Mouse (Mus musculus) midbrain, embryonic 14.5 days (tissue): ENCODE measurements at regions not wholly inside any gene's neighbourhood (a gene's known extent, or its start where the extent isn't known, plus 50 kb on each side); places are given as distances from the start of the nearest gene placed in this dataset.

Source experiments
- ATAC-seq: fragments of 200-750 bp; cut with Nextera tagmentation; 2 replicates; pipeline ENCODE4 v1.8.0; 2017; ENCODE audit warnings: moderate number of reproducible peaks, moderate library complexity; ENCODE audit not compliant: low FRiP score, low TSS enrichment
- DNase-seq: peaks from one replicate; pipeline ENCODE4 v3.0.0-alpha.2; 2015
- H3K27ac ChIP-seq: fragments of 300-500 bp; sonication (generic); replicated peaks from 2 replicates; pipeline ENCODE4 v1.5.1; 2014; ENCODE audit warnings: mild to moderate bottlenecking, low read depth, low read length, moderate library complexity
- H3K27me3 ChIP-seq: fragments of 300-500 bp; sonication (generic); 2 replicates; pipeline ENCODE4 v1.6.1; 2014; ENCODE audit warnings: low read length, control low read depth, mixed read lengths; ENCODE audit not compliant: control insufficient read depth, insufficient read depth
- H3K36me3 ChIP-seq: fragments of 300-500 bp; sonication (generic); 2 replicates; pipeline ENCODE4 v1.6.1; 2014; ENCODE audit warnings: low read length, control low read depth; ENCODE audit not compliant: control insufficient read depth, insufficient read depth
- H3K4me1 ChIP-seq: fragments of 300-500 bp; sonication (generic); 2 replicates; pipeline ENCODE4 v1.6.1; 2014; ENCODE audit warnings: mild to moderate bottlenecking, antibody characterized with exemption, low read length, control low read depth; ENCODE audit not compliant: control insufficient read depth, insufficient read depth
- H3K4me2 ChIP-seq: fragments of 300-500 bp; sonication (generic); 2 replicates; pipeline ENCODE4 v1.6.1; 2014; ENCODE audit warnings: mild to moderate bottlenecking, low read length, moderate library complexity
- H3K4me3 ChIP-seq: fragments of 300-500 bp; sonication (generic); replicated peaks from 2 replicates; pipeline ENCODE4 v1.5.1; 2014; ENCODE audit warnings: low read depth, low read length
- H3K9ac ChIP-seq: fragments of 300-500 bp; sonication (generic); replicated peaks from 2 replicates; pipeline ENCODE4 v1.6.1; 2014; ENCODE audit warnings: mild to moderate bottlenecking, low read length, moderate library complexity
- H3K9me3 ChIP-seq: fragments of 300-500 bp; sonication (generic); 2 replicates; pipeline ENCODE4 v1.6.1; 2016; ENCODE audit warnings: low read length, control low read depth, mixed read lengths; ENCODE audit not compliant: control insufficient read depth
- WGBS: fragments of 180-500 bp; shearing (Covaris S2); extraction: QIAGEN DNeasy Blood & Tissue Kit; methylation state at CpG from one replicate; pipeline ENCODE4 v1.1.7; 2014; 5-methylcytosine and 5-hydroxymethylcytosine counted together

- H3K4me1 ChIP-seq = no peaks in the 10 kb centered on the region
- DNase-seq = no peak
- H3K27ac ChIP-seq = no peak overlapping the region
- H3K27me3 ChIP-seq = no peaks in the 10 kb centered on the region
- 97% methylated on average over 2 of the region's 2 CpGs for WGBS
- H3K36me3 ChIP-seq = no peaks in the 10 kb centered on the region
- H3K4me3 ChIP-seq = no peak overlapping the region
- ATAC-seq = no peak
- H3K9ac ChIP-seq = no peak overlapping the region
- no peak overlapping the region for H3K4me2 ChIP-seq
- H3K9me3 ChIP-seq = no peaks in the 10 kb centered on the region
These were observed 106.2 kb upstream of the Nfe2l3 start for GRCm38 (mm10) chr6:51326103-51326829.

DNA sequence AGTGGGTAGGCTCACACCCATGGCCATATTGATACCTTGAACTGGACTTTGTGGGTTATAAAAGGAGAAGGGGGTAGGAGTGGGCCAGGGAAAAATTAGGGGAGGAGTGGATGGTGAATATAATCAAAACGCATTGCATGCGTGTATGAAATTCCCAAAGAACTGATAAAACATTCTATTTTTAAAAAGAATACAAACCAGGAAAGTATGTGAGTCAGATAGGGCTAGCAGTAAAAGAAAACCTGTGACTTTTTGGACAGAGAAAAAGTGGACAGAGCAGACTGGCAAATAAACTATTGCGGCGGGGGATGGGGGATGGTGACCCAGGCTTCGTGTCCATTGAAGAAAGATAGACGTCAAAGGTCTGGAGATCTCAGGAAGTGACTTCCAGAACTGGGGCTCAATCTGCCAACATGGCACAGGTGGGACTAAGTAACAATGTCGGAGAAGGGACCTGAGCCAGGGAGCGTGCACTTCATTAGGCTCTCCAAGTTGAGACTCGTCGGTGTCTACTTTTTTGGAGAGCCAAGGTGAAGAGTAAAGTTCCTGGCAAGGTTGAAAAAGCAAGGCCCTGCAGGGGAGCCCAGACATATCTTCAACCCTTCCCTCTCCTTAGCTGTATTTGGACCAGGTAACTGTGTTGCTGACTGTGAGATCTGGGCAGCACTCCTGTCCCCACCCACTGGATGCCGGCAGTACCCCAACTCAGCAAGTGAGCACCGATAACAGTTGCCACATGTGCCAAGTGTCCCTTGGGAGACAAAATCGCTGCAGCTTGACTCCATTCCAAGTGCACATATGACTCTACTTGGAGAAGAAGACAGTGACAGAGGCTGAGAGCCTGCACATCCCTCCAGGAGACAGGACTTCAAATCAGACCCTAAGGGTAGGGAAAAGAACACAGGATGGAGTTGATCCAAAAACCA lies 103.1 kb upstream of the Nfe2l3 start:
- Histone ChIP-seq H3K4me1 (no peaks in the 10 kb centered on the region), H3K9me3 (no peaks in the 10 kb centered on the region), H3K27ac (no peak overlapping the region), H3K9ac (no peak overlapping the region), H3K4me3 (no peak overlapping the region), H3K4me2 (no peak overlapping the region), H3K36me3 (no peaks in the 10 kb centered on the region), H3K27me3 (no peaks in the 10 kb centered on the region)
- 89% methylated on average over 13 of the region's 13 CpGs for WGBS
- no peak for DNase-seq
- ATAC-seq = no peak

DNA sequence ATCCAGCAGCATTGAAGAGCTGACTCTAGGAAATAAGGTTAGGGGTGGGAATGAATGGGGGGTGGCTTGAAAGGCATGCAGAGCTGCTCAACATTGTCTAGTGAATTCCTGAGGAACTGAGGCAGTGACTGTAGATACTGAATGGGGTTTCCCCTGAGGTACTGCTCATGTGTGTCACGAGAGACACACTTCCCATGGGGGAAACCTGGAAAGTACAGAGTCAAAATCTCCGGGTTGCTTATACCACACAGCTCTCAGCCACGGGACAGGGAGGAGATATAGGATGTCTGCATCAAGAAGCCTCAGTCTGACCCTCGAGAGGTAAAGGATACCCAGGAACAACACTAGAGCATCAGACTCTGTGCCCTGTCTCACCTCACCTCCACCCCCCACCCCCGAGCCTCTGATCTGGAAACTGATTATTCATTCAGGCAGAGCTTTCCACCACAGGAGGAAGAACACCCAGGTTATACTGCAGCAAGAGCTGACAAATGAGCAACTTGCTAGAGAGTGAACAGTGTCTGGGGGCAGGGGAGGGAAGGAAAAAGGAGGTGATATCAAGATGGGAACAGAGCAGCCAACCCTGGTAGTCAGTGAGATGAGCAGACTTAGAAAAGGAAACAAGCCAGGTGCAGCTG lies 102.3 kb upstream of the Nfe2l3 start:
- Histone ChIP-seq H3K4me1 (no peaks in the 10 kb centered on the region), H3K27ac (no peak overlapping the region), H3K9me3 (no peaks in the 10 kb centered on the region), H3K36me3 (no peaks in the 10 kb centered on the region), H3K4me3 (no peak overlapping the region), H3K4me2 (no peak overlapping the region), H3K27me3 (no peaks in the 10 kb centered on the region), H3K9ac (no peak overlapping the region)
- DNase-seq (no peak), ATAC-seq (no peak)
- WGBS = 74% methylated on average over 5 of the region's 5 CpGs

DNA sequence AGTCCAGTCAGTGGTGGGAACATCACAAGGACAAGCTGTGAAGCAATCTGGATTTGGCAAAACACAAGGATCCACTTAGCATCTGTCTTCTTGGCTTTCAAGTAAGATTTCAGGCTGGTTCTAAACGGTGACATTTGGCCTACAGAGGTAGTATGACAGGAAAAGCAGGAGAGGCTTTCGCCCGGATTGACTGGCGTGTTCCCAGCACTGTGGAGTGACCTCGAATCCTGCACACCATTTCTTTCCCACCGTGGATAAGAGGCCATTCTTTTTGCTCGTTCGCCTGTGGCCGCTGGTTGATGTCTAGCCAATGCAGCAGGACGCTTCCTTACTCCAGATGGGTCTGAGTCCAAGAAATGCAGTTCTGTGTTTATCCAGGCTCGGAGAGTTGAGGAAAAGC lies 99.6 kb upstream of the Nfe2l3 start:
- no peak for ATAC-seq
- DNase-seq = peak; percentile 19

DNA sequence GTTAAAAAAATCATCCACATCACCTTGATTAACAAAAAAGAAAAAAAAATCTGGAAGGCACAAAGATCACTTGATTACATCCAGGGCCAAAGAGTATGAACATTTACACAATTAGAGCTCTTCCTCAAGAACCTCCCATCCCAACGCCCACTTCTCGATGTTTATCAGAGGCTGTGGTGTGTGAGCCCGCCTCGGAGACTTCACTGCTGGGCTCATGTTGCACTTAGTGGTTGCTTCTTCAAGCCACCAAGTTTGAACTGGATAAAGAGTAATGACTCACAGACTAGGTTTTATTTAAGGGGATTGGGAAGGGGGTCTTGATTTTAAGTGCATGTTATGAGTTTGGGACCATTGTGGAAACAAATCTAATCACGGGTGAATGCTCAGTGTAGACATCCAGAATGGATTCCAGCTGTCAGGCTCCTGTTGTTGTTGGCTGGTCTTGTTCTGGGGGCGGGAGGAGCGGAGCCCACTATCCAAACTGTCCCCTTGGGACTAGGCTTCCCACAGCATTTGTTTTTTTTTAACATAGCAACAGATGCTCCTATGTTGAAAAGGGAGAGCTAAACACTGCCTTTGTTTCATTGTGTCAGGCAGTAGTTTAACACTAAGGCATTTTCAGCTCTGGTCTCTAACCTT lies 98.6 kb upstream of the Nfe2l3 start:
- no peak overlapping the region for H3K4me2 ChIP-seq
- peak; percentile 37 for DNase-seq
- no peak overlapping the region for H3K9ac ChIP-seq
- H3K27ac ChIP-seq = no peak overlapping the region
- H3K4me3 ChIP-seq = no peak overlapping the region
- no peaks in the 10 kb centered on the region for H3K36me3 ChIP-seq
- ATAC-seq = no peak
- H3K9me3 ChIP-seq = no peaks in the 10 kb centered on the region
- no peaks in the 10 kb centered on the region for H3K4me1 ChIP-seq
- 64% methylated on average over 7 of the region's 7 CpGs for WGBS
- H3K27me3 ChIP-seq = no peaks in the 10 kb centered on the region

More for the DNA sequence above, 99.6 kb upstream of the Nfe2l3 start:
- Histone ChIP-seq H3K4me3 (no peak overlapping the region), H3K27ac (no peak overlapping the region), H3K9me3 (no peaks in the 10 kb centered on the region), H3K36me3 (no peaks in the 10 kb centered on the region), H3K9ac (no peak overlapping the region), H3K4me2 (no peak overlapping the region), H3K27me3 (no peaks in the 10 kb centered on the region), H3K4me1 (no peaks in the 10 kb centered on the region)
- whole genome bisulfite sequencing = 42% methylated on average over 11 of the region's 11 CpGs

GRCm38 (mm10) chr6:51335314-51335713 lies 97.2 kb upstream of the Nfe2l3 start:
- H3K27me3 ChIP-seq = no peaks in the 10 kb centered on the region
- WGBS = 74% methylated on average over 5 of the region's 5 CpGs
- H3K4me2 ChIP-seq = no peak overlapping the region
- no peak overlapping the region for H3K27ac ChIP-seq
- H3K4me1 ChIP-seq = no peaks in the 10 kb centered on the region
- H3K4me3 ChIP-seq = no peak overlapping the region
- no peak overlapping the region for H3K9ac ChIP-seq
- ATAC-seq (no peak), DNase-seq (no peak)
- no peaks in the 10 kb centered on the region for H3K36me3 ChIP-seq
- H3K9me3 ChIP-seq = no peaks in the 10 kb centered on the region

GRCm38 (mm10) chr6:51339301-51339700 lies 93.2 kb upstream of the Nfe2l3 start:
- whole genome bisulfite sequencing = 75% methylated on average over 2 of the region's 2 CpGs
- no peak overlapping the region for H3K4me2 ChIP-seq
- no peak overlapping the region for H3K4me3 ChIP-seq
- H3K36me3 ChIP-seq = no peaks in the 10 kb centered on the region
- H3K27ac ChIP-seq = no peak overlapping the region
- DNase-seq (no peak), ATAC-seq (no peak)
- H3K9ac ChIP-seq = no peak overlapping the region
- no peaks in the 10 kb centered on the region for H3K27me3 ChIP-seq
- H3K9me3 ChIP-seq = no peaks in the 10 kb centered on the region
- no peaks in the 10 kb centered on the region for H3K4me1 ChIP-seq

GRCm38 (mm10) chr6:51347721-51348120 lies 84.7 kb upstream of the Nfe2l3 start:
- Histone ChIP-seq H3K4me1 (no peaks in the 10 kb centered on the region), H3K27ac (no peak overlapping the region)
- 88% methylated on average over 9 of the region's 9 CpGs for WGBS

More at GRCm38 (mm10) chr6:51347721-51348120, 84.7 kb upstream of the Nfe2l3 start:
- no peaks in the 10 kb centered on the region for H3K9me3 ChIP-seq
- ATAC-seq (no peak), DNase-seq (no peak)
- H3K36me3 ChIP-seq = no peaks in the 10 kb centered on the region
- H3K27me3 ChIP-seq = no peaks in the 10 kb centered on the region
- no peak overlapping the region for H3K4me3 ChIP-seq
- no peak overlapping the region for H3K4me2 ChIP-seq
- H3K9ac ChIP-seq = no peak overlapping the region
